Mouse (Mus musculus) frontal cortex, adult 2 months (tissue): Measurements from ENCODE around the gene Sdhaf2. TPM values are rescaled to one million over a fixed set of nuclear protein-coding genes. Genes with fewer than 3 reads are reported as not detected.

Experiments used
- DNase-seq, 2 experiments: peaks; one replicate each; pipeline ENCODE4 v3.0.0; 2022; ENCODE audit warnings: low spot score in 1 of 2; ENCODE audit errors: extremely low spot score in 1 of 2
- polyA plus RNA-seq: library from polyadenylated mRNA; depleted of rRNA; stranded (reverse); fragments of >200 nt; gene quantifications from 2 replicates; pipeline ENCODE4 v1.2.3, GENCODE M21; 2012

Sdhaf2 gene
- polyA plus RNA-seq, 1 experiment: 57.7 TPM

DNA sequence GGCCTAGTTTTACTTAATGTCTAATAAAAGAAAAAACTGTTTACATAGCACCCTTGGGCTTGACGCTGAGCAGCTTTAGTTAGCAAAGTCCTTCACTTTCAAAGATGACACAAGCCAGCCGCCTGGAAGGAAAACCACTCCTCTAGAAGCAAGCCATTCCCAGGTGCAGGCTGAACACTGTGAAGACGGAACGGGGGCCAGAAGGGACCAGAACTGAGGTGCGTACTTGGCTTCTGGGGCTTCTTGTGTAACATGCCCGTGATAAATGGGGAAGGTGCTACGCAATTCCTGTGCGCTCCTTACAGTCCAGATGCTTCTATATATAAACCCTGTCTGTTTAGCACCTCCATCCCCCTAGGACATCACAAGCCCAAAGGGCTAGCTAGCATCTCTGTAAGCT, 25.4 kb downstream of the Sdhaf2 start:
- no peak for DNase-seq

DNA sequence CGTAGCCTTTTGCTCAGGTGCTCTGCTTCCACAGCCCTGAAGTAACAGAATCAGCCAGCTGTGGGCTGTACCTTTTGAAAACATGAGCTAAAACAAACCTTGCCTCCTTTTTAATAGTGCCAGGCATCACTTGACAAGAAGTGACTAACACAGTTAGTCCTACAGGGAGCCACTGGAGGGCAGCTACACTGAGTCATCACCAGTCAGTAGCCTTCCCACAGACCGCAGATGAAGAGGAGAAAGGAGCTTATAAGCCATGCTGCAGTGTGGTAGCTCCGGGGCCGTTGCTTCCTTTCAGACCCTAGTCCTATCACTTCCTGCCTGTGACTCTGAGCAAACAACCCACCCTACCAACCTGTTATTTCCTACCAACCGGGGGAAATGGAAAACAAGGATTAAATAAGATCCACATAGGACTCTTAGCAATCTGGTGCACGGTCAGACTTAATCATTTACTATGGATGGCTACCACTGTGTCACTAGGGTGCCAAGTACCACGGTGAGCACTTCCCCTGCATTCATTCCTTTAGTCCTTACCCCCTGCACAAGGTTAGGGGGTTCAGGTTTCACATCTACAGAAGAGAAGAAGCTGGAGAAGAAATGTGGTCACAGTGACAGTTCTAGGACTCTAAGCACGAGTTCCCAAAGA, 28.3 kb downstream of the Sdhaf2 start:
- DNase-seq: peak in 1 of 2 experiments; percentile 44

DNA sequence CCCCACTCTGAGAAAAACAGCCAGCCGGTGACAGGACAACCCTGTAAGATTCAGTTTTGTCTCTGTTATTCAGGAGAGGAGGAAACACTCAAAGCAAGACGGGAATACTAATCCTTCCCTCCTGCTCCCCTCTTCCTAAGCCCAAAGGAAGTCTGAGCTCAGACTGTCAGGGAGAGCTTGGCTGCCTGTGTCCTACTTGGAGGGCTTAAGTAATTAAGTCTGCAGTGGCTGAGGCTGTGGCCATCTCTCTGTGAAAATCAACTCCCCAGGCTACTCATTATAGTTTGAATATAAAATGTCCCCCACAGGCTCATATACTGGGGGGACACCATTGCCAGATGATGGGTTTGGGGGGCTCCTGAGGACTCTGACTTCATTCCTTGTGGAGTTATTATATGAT, 29.0 kb downstream of the Sdhaf2 start:
- no peak for DNase-seq

DNA sequence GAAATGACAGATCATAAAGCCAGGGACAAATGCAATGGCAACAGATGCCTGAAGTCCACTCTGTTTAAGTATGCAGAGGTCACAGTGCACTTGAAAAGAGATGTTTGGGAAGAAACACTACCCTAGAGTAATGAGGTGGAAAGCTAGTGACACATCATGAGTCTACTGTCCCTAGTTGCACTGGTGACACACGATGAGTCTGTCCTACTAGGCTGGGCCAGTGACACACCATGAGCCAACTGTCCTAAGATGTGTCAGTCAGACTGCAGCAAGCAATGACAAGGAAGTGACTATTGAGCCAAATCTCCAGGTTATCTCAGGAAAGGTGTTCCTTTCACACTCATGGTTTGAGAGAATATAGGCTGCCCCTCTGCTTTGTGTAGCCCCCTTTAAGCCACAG, 30.3 kb downstream of the Sdhaf2 start:
- no peak for DNase-seq

DNA sequence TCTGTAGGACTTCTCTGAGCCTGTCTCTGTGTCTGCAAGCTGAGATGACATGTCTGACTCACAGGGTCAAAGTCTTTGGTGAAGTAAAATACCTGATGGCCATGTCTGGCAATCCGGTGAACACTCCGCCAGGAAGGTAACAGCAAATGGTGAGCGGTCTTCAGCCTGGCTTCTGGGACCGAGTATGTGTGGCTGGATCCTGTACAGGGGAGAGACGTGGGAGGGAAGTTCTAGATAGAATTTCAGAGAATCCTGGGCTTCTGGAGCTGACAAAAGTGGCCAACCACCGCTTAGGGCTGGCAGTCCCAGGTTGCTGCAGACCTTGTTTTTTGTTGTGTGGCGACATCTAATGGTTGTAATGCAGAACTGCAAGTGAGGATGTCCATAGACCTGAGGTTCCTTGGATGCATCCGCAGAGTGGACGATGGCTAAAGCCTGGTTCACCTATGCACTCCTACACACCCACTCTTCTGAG, 39.6 kb downstream of the Sdhaf2 start:
- DNase-seq: peak in 1 of 2 experiments; percentile 81

GRCm38 (mm10) chr19:10482703-10483102, 43.2 kb downstream of the Sdhaf2 start, which contains the start of gene Ppp1r32:
Gene Ppp1r32, minus strand, starts transcription at chr19:10482928.
- no peak for DNase-seq

DNA sequence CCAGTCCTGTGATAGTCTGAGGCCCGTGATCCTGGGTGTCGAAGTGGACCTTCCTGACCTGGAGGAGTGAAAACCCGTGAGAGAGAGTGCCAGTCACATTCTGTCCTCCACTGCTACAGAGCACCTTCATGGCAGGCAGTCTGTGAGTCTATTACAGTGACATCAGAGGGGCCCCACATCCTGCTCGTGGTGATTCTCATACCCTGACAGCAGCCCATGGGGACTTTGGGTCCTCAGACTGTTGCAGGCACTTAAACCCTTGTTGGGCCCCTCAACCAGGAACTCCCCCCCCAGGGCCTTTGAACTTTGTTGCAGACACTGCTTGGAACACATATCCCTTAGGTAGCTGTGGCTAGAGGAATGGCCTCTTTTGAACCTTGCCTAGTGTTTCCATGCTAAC, 46.4 kb downstream of the Sdhaf2 start:
- no peak for DNase-seq

- DNase-seq: no peak
Measured at GRCm38 (mm10) chr19:10473779-10474178, 52.2 kb downstream of the Sdhaf2 start.

- peak in 1 of 2 experiments; percentile 50 for DNase-seq
Measured at GRCm38 (mm10) chr19:10472958-10473357, 53.0 kb downstream of the Sdhaf2 start.

DNA sequence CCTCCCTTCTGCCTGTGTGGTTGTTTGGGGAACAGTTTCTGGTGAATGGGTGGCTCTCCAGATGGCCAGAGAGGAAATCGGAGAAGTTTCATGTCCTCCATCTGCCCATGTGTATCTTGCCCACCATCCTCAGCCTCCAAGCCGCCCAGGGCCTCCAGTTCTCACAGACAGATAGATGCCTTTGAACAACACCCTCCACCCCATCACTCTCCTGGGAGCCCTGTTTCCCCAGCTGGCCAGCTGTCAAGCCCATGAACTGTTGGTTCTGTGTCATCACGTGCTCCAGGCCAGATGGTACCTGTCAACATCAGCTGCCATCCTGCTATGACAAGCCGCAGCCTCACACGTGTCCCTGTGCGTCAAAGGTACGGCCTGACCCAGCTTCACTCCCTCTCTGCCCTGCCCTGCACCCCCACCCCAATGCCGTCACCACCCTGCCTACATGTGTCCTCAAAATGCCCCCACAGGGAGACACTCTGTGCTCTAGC, 56.7 kb downstream of the Sdhaf2 start:
- DNase-seq: peak in 1 of 2 experiments; percentile 46

DNA sequence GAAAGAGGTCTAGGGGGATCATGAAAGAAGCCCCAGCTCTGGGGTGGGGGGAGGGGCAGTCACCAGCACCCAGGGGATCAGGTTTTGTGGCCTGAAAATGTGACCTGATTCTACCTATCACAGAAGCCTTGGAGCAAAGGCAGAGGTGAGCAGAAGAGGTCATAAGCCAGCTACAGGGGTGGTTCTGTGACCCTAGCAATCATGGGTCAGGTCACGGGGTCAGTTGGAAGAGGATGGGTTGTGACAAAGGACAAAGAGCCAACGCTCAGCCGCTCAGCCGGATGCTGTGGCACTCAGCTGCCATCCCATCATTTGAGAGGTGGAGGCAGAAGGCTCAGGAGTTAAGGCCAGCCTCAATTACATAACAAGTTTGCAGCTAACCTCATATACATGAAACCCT, 61.5 kb downstream of the Sdhaf2 start:
- DNase-seq: no peak

GRCm38 (mm10) chr19:10461584-10461983, 64.4 kb downstream of the Sdhaf2 start:
- DNase-seq: no peak

DNA sequence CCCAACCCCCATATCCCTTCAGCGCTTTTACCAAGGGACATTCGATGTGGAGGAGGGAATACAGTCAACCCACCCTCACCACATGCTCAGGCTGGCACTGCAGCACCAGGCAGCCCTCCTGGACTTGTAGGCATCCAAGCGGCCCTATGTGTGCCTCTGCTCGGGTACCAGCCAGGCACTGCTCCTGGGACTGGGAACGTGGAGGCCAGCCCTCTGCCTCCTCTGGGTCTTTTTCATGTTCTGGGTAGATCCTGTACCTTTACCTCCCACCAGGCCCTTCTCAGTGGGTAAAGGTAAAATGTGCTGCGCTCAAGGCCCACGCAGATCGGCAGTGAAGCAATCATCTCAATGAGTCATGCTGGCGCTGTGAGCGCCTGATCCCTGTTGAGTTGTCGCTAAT, 66.0 kb downstream of the Sdhaf2 start:
- peak in 1 of 2 experiments; percentile 52 for DNase-seq

DNA sequence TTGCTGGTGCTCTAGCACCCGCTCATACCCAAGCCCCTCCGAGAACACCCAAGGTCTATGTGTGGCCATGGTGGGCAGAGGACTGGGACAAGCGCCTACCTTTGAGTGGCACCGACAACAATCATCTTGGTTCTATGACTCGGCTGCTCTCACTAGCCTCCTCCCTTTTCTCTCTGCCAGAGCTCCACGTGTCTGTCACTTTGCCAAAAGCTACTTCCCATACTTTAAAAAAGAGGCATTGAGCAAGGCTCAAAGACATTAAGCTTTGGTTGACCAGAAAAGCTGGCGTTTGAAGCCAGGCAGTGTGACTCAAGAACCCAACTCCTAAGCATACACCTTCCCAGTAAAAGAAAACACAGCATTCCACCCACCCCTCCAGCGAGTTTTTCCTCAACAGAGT, 67.8 kb downstream of the Sdhaf2 start:
- DNase-seq: peak in 1 of 2 experiments; percentile 76

DNA sequence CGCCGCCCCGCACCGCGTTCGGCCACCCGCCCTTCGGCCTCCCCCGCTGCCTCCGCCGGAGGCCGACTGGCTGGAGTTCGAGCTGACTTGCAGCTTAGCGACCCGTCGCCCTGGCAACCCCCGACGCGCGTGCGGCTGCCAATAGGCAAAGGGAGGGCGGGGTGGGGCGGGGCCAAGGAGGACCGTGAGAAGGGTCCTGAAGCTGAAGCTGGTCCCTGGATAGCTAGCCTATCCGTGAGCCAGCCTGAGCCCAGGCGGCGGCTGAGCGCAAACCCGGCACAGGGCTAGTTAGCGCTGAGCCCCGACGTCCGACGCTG, 68.5 kb downstream of the Sdhaf2 start:
- DNase-seq: no peak

DNA sequence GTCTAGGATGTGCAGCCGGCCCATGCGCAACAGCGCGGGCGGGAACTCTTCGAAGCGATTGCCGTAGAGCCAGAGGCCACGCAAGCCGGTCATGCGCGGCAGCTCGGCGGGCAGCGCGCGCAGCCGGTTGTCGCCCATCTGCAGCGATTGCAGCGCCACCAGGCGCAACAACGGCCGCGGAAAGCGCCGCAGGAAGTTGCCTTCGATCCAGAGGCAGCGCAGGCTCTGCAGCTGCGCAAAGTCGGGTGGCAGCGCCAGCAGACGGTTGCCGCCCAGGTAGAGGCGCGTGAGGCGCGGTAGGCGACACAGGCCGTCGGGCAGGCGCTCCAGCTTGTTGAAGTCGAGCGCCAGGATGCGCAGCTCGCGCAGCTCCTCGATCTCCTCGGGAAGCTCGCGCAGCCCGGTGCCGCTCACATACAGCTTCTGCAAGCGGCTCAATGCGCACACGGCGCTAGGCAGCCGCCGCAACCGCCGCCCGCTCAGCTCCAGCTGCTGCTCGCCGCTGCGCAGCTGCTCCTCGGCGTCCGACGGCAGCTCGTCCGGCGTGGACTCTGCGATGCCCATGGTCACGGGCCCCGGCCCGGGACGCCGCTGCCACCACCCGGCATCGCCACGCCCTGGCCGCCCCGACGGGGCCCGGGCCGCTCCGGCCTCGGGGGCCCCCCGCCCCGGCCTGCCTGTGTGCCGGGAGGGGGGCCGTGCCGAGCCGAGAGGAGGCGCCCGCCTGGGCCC, 69.0 kb downstream of the Sdhaf2 start, which contains the start of gene Lrrc10b:
Lrrc10b (minus strand) TSS at position 722 of the 732 bp plus-strand sequence.
- DNase-seq: peak in 1 of 2 experiments; percentile 67

- DNase-seq: no peak
Measured at GRCm38 (mm10) chr19:10455437-10455806, 70.5 kb downstream of the Sdhaf2 start.

DNA sequence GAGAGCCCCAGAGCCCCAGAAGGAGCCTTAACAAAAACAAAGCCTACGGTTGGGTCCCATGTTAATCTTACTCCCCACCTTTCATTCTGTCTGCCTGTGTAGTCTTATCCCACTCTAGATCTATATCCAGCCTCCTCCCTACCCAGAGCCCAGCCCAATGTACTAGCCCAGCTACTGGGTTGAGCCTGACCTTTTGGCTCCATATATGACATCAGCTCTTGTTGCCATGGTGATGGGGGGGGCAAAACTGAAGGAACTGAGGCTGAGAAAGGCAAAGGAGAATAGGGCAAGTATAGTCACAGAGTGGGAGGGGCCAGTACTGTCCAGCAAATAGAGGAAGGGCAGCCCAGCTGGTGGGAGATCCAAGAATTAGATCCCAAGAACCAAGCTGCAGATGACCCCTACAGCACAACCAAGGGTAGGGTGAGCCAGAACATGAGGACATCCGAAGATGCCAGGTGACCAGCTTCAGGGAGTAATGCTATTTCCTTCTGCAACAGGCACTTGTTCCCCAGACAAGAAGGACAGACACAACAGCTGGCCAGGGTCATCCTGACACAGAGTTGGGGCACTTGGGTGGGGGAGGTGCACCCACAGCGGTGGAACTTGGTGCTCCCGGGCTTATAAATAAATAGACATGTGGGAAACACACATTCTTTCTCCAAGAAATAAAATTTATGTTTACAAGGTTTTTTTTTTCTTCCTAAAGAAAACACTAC, 71.1 kb downstream of the Sdhaf2 start:
- DNase-seq: no peak
